Comparison of ENCODE assay signal across 8 mouse cellular contexts in the genomic region with DNA sequence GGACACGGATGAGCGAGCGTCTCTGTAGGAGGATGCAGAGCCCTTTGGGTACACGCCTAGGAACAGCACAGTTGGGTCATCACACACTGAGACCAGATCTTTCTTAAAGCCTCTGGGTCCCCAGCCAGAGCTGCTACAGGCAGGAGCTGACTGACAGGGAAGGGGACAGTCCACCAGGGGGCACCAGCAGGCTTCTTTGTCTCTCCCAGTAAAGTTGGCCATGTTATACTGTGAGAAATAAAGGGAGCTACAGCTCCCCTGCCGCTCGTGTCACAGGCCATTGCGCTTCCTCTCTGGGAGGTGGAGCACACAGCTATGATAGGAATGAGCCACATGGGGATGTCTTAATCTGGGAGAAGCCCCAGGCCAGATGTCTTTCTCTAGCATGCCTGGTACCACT. TPM values are rescaled to one million over a fixed set of nuclear protein-coding genes. Genes with fewer than 3 reads are reported as not detected.
DNase-seq lines count a peak whose midpoint lies in the region; ATAC-seq lines count a peak whose summit lies in the region.

No protein-coding gene starts in this region.

- no peak overlapping the region for H3K4me3 ChIP-seq in embryonic facial prominence, embryonic 13.5 days
- H3K4me3 ChIP-seq in kidney, embryonic 14.5 days (ENCODE audit: low read length) = no peak overlapping the region
- no peak overlapping the region for H3K4me3 ChIP-seq in limb, embryonic 15.5 days
- H3K4me3 ChIP-seq in neural tube, embryonic 11.5 days (ENCODE audit: low read depth, low read length) = no peak overlapping the region
- H3K4me3 ChIP-seq in stomach, embryonic 16.5 days (replicated peaks; ENCODE audit: low read length) = no peak overlapping the region

- H3K9ac ChIP-seq in embryonic facial prominence, embryonic 13.5 days = no peak overlapping the region
- H3K9ac ChIP-seq in kidney, embryonic 14.5 days (ENCODE audit: low read depth, low read length) = no peak overlapping the region
- H3K9ac ChIP-seq in limb, embryonic 15.5 days = no peak overlapping the region
- H3K9ac ChIP-seq in neural tube, embryonic 11.5 days (ENCODE audit: low read length) = no peak overlapping the region
- H3K9ac ChIP-seq in stomach, embryonic 16.5 days (ENCODE audit: low read length) = 0 out of 2 replicates have a peak overlapping the region, but pooled peaks have one; percentile 16

- DNase-seq in 416B (ENCODE audit: low read depth) = peak; percentile 63
- DNase-seq in adrenal gland, postnatal 36 days = peak; percentile 92 to 95
- peak; percentile 50 to 78 for DNase-seq in heart, adult 9 months (ENCODE audit: low spot score in 2 of 2)
- DNase-seq in neural tube, embryonic 11.5 days (ENCODE audit: low spot score) = peak; percentile 89

- peak overlapping the region; percentile 75 for H3K27ac ChIP-seq in embryonic facial prominence, embryonic 13.5 days
- H3K27ac ChIP-seq in kidney, embryonic 14.5 days (ENCODE audit: low read depth, low read length) = peak overlapping the region; percentile 73; the same call in 1 of the 2 replicates
- peak overlapping the region; percentile 39; the same call in 1 of the 2 replicates for H3K27ac ChIP-seq in limb, embryonic 15.5 days
- H3K27ac ChIP-seq in neural tube, embryonic 11.5 days (ENCODE audit: low read depth, low read length) = 0 out of 2 replicates have a peak overlapping the region, but pooled peaks have one; percentile 21
- H3K27ac ChIP-seq in stomach, embryonic 16.5 days (ENCODE audit: low read length) = peak overlapping the region; percentile 6; the same call in 1 of the 2 replicates

- H3K27me3 ChIP-seq in embryonic facial prominence, embryonic 13.5 days = no peaks in the 10 kb centered on the region; the same call in 1 of the 2 replicates
- H3K27me3 ChIP-seq in kidney, embryonic 14.5 days (ENCODE audit: control insufficient read depth, insufficient read depth, low read length) = no peaks in the 10 kb centered on the region
- H3K27me3 ChIP-seq in limb, embryonic 15.5 days = 0 out of 2 replicates have a peak, but pooled peaks cover 3% of the 10 kb centered on the region
- H3K27me3 ChIP-seq in neural tube, embryonic 11.5 days (ENCODE audit: control insufficient read depth, insufficient read depth, low read length) = no peaks in the 10 kb centered on the region
- H3K27me3 ChIP-seq in stomach, embryonic 16.5 days (ENCODE audit: control insufficient read depth, insufficient read depth, low read length) = no peaks in the 10 kb centered on the region

- WGBS in embryonic facial prominence, embryonic 13.5 days = 13% methylated on average over 7 of the region's 7 CpGs
- WGBS in kidney, embryonic 14.5 days = 15% methylated on average over 7 of the region's 7 CpGs
- WGBS in limb, embryonic 15.5 days = 25% methylated on average over 7 of the region's 7 CpGs
- WGBS in neural tube, embryonic 11.5 days = 16% methylated on average over 7 of the region's 7 CpGs
- WGBS in stomach, embryonic 16.5 days = 19% methylated on average over 7 of the region's 7 CpGs

- no peaks in the 10 kb centered on the region for H3K9me3 ChIP-seq in embryonic facial prominence, embryonic 13.5 days
- no peaks in the 10 kb centered on the region for H3K9me3 ChIP-seq in kidney, embryonic 14.5 days (ENCODE audit: control insufficient read depth, low read length)
- H3K9me3 ChIP-seq in limb, embryonic 15.5 days = no peaks in the 10 kb centered on the region
- H3K9me3 ChIP-seq in neural tube, embryonic 11.5 days (ENCODE audit: control insufficient read depth, low read length) = no peaks in the 10 kb centered on the region
- H3K9me3 ChIP-seq in stomach, embryonic 16.5 days (replicated peaks; ENCODE audit: control insufficient read depth, low read length) = no peaks in the 10 kb centered on the region

- H3K4me1 ChIP-seq in embryonic facial prominence, embryonic 13.5 days = peaks cover 40% of the 10 kb centered on the region
- peaks cover 13% of the 10 kb centered on the region for H3K4me1 ChIP-seq in kidney, embryonic 14.5 days (ENCODE audit: control insufficient read depth, insufficient read depth, low read length)
- peaks cover 24% of the 10 kb centered on the region for H3K4me1 ChIP-seq in limb, embryonic 15.5 days
- H3K4me1 ChIP-seq in neural tube, embryonic 11.5 days (ENCODE audit: control insufficient read depth, insufficient read depth, low read length) = peaks cover 9% of the 10 kb centered on the region
- H3K4me1 ChIP-seq in stomach, embryonic 16.5 days (ENCODE audit: control insufficient read depth, insufficient read depth, low read length) = peaks cover 10% of the 10 kb centered on the region

- H3K36me3 ChIP-seq in embryonic facial prominence, embryonic 13.5 days = 0 out of 2 replicates have a peak, but pooled peaks cover under 1% of the 10 kb centered on the region
- H3K36me3 ChIP-seq in kidney, embryonic 14.5 days (ENCODE audit: control insufficient read depth, insufficient read depth, low read length) = peaks cover 5% of the 10 kb centered on the region
- no peaks in the 10 kb centered on the region for H3K36me3 ChIP-seq in limb, embryonic 15.5 days
- peaks cover 2% of the 10 kb centered on the region; the same call in 1 of the 2 replicates for H3K36me3 ChIP-seq in neural tube, embryonic 11.5 days (ENCODE audit: control insufficient read depth, insufficient read depth, low read length)
- no peaks in the 10 kb centered on the region for H3K36me3 ChIP-seq in stomach, embryonic 16.5 days (ENCODE audit: control insufficient read depth, insufficient read depth, low read length)

- ATAC-seq in embryonic facial prominence, embryonic 13.5 days (ENCODE audit: insufficient number of reproducible peaks, insufficient read depth, low FRiP score, low TSS enrichment, low read depth) = no peak
- peak; percentile 78 for ATAC-seq in kidney, embryonic 14.5 days (ENCODE audit: low FRiP score, low TSS enrichment)
- ATAC-seq in limb, embryonic 15.5 days (ENCODE audit: insufficient number of reproducible peaks, low FRiP score, low TSS enrichment, low read depth) = no peak
- peak; percentile 82 for ATAC-seq in neural tube, embryonic 11.5 days (ENCODE audit: insufficient read depth, low FRiP score, low TSS enrichment)
- ATAC-seq in stomach, embryonic 16.5 days (ENCODE audit: insufficient read depth, low FRiP score) = peak; percentile 77; the same call in 1 of the 2 replicates

- no peak overlapping the region; the same call in 1 of the 2 replicates for H3K4me2 ChIP-seq in embryonic facial prominence, embryonic 13.5 days
- no peak overlapping the region for H3K4me2 ChIP-seq in kidney, embryonic 14.5 days (replicated peaks; ENCODE audit: low read depth, low read length)
- H3K4me2 ChIP-seq in limb, embryonic 15.5 days = no peak overlapping the region
- no peak overlapping the region for H3K4me2 ChIP-seq in neural tube, embryonic 11.5 days (ENCODE audit: low read depth)
- H3K4me2 ChIP-seq in stomach, embryonic 16.5 days (ENCODE audit: low read depth, low read length) = no peak overlapping the region

RNA-seq across cellular contexts. Expression of a gene that starts 29.7 kb away (rescaled TPM):
- total RNA-seq in adrenal gland, postnatal 36 days (2021) = 10 to 100 TPM; 48.9 to 70.7 TPM
- 26.7 and 27.0 TPM in 2 replicates for polyA plus RNA-seq in embryonic facial prominence, embryonic 13.5 days (2015; fragmentation: Nextera tagmentation; extraction: Ambion mirVana)
- polyA plus RNA-seq in kidney, embryonic 14.5 days (2014; fragmentation: Nextera tagmentation; extraction: Ambion mirVana) = 26.4 and 46.6 TPM in 2 replicates
- 26.5 and 31.0 TPM in 2 replicates for polyA plus RNA-seq in limb, embryonic 15.5 days (2015; fragmentation: Nextera tagmentation; extraction: Ambion mirVana)
- 228 and 261 TPM in 2 replicates for polyA plus RNA-seq in neural tube, embryonic 11.5 days (2014; fragmentation: Nextera tagmentation; extraction: Ambion mirVana)
- 34.0 and 42.8 TPM in 2 replicates for polyA plus RNA-seq in stomach, embryonic 16.5 days (2015; fragmentation: Nextera tagmentation; extraction: Ambion mirVana)

Comparison
In these comparisons a context has a peak if more than half of its experiments do, and no peak if none do; other contexts are left out.
1. ATAC-seq: peak in kidney, embryonic 14.5 days (single experiment), neural tube, embryonic 11.5 days (single experiment) and stomach, embryonic 16.5 days (single experiment); none in embryonic facial prominence, embryonic 13.5 days (single experiment) and limb, embryonic 15.5 days (single experiment).
2. H3K27ac ChIP-seq: peak in every context shown above with its lines; median percentile 75 in embryonic facial prominence, embryonic 13.5 days; 73 in kidney, embryonic 14.5 days; 39 in limb, embryonic 15.5 days; 21 in neural tube, embryonic 11.5 days; 6 in stomach, embryonic 16.5 days.
3. Peak in every context shown above with its lines, with median percentiles within 50 percentile points of each other: DNase-seq.